Mouse (Mus musculus) erythroblast, embryonic 14.5 days (primary cell): Measurements from ENCODE around the gene Tax1bp1.

Source experiments
- GATA1 ChIP-seq: IDR thresholded peaks from 2 replicates; pipeline ENCODE4 v1.6.1; 2012; ENCODE audit warnings: low read length, inconsistent platforms, mixed read lengths
- TAL1 ChIP-seq: IDR thresholded peaks from 3 replicates; pipeline ENCODE4 v1.6.1; 2012; ENCODE audit warnings: low read length, inconsistent platforms, mixed read lengths

GRCm38 (mm10) chr6:52796035-52796598, 82.6 kb downstream of the Tax1bp1 start:
- TF ChIP-seq GATA1, result no peak
- no peak for TF ChIP-seq TAL1
